Mouse (Mus musculus): ENCODE measurements around the gene Slc25a19. TPM values are rescaled to one million over a fixed set of nuclear protein-coding genes. Genes with fewer than 3 reads are reported as not detected.

Slc25a19 gene
- polyA plus RNA-seq (2016; fragmentation: Nextera tagmentation; extraction: Ambion mirVana): 39.9 and 42.1 TPM in 2 replicates

DNA sequence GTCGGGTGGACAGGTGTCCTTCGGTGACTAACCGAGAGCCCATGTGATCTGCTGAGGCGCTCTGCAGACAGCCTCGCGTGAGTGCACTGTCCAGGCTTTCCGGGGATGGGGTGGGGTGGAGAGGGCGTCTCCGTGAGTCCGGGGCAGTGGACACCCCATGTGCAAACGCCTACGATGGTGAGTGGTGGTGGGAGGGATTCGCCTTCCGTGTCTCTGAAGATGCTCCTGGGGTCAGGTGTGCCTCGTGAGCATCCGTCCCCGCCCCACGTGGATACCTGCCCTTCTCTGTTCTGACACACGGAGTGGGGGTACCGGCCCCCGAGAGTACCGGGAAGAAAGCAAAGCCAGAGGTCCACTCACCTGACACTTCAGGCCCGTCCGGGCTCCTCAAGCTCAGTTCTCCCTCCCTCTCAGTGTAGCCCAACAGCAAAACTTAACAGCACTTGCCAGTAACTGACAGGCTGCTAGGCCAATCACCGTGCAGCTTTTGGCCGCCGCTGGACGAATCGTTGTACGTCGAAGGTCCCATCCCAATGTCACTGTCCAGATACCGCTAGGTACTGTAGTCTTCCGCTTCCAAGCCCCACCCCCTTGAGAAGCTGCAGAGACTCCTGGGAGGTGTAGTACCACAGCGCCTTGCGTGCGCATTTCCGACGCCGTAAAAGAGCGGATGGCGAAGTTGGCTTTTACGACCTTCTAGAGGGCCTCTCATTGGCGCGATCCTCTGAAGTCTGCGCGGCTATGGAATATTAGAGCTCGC is at the start of gene Slc25a19:
Gene Slc25a19, minus strand, starts transcription at position 591 of the 760 bp plus-strand sequence.
- Histone ChIP-seq H3K4me1 (replicated peaks) (peaks cover 14% of the 10 kb centered on the region), H3K27me3 (replicated peaks) (no peaks in the 10 kb centered on the region), H3K4me2 (peak within 1 kb of the TSS; percentile 93), H3K9ac (peak within 1 kb of the TSS; percentile 83), H3K9me3 (replicated peaks) (no peaks in the 10 kb centered on the region), H3K36me3 (peaks cover 15% of the 10 kb centered on the region), H3K27ac (ENCODE audit: poor library complexity, severe bottlenecking) (peak within 1 kb of the TSS; percentile 69), H3K4me3 (peak within 1 kb of the TSS; percentile 79)
- WGBS: under 1% methylated on average over 47 of the region's 47 CpGs
- ATAC-seq (ENCODE audit: insufficient number of reproducible peaks, low FRiP score): peak; percentile 99

DNA sequence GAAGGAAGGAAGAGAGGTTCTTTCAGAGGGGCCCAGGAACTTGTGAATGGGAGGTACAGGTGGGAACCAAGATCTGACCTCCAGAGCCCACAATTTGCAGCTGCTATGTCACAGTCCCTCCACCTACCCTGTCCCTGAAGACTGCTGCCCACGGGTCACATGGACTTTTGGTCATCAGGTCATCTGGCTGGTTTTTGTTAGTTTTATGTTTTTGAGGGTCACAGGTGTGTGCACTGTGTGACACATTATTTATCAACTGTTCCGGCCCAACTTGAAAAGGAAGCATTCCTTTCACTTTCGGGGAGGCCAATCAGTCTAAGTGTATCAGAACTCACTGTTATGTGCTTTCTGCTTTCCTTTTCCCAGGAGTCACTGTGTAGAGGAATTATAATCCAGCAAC is 49.4 kb upstream of the Slc25a19 start:
- Histone ChIP-seq H3K9me3 (replicated peaks) (no peaks in the 10 kb centered on the region), H3K4me1 (replicated peaks) (peaks cover 37% of the 10 kb centered on the region), H3K4me3 (no peak overlapping the region), H3K36me3 (peaks cover 26% of the 10 kb centered on the region), H3K4me2 (no peak overlapping the region), H3K9ac (no peak overlapping the region), H3K27me3 (replicated peaks) (no peaks in the 10 kb centered on the region), H3K27ac (ENCODE audit: poor library complexity, severe bottlenecking) (no peak overlapping the region)
- ATAC-seq (ENCODE audit: insufficient number of reproducible peaks, low FRiP score): no peak
- WGBS: 96% methylated on average over 3 of the region's 3 CpGs

DNA sequence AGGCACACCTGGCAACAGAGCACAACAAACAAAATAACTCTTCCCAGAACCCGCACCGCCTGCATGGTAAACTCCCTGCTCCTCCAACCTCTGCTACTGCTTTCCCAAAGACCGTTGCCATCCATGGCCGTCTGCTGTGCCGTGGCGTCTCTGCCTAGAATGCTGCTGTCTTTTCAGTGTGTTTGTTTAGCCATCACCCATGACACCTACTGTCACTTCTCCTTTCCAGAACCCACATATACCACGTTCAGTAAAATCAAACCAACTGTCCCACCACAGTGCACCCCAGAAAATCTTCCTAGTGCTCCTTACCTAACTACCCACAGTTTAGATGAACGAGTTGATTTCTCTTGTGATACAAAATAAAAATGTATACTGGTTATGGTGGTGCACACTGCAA is 48.6 kb upstream of the Slc25a19 start:
- Histone ChIP-seq H3K27me3 (replicated peaks) (no peaks in the 10 kb centered on the region), H3K9me3 (replicated peaks) (no peaks in the 10 kb centered on the region), H3K9ac (no peak overlapping the region), H3K4me2 (no peak overlapping the region), H3K27ac (ENCODE audit: poor library complexity, severe bottlenecking) (no peak overlapping the region), H3K4me3 (no peak overlapping the region), H3K36me3 (peaks cover 20% of the 10 kb centered on the region), H3K4me1 (replicated peaks) (peaks cover 40% of the 10 kb centered on the region)
- WGBS: 81% methylated on average over 8 of the region's 8 CpGs
- no peak for ATAC-seq (ENCODE audit: insufficient number of reproducible peaks, low FRiP score)

DNA sequence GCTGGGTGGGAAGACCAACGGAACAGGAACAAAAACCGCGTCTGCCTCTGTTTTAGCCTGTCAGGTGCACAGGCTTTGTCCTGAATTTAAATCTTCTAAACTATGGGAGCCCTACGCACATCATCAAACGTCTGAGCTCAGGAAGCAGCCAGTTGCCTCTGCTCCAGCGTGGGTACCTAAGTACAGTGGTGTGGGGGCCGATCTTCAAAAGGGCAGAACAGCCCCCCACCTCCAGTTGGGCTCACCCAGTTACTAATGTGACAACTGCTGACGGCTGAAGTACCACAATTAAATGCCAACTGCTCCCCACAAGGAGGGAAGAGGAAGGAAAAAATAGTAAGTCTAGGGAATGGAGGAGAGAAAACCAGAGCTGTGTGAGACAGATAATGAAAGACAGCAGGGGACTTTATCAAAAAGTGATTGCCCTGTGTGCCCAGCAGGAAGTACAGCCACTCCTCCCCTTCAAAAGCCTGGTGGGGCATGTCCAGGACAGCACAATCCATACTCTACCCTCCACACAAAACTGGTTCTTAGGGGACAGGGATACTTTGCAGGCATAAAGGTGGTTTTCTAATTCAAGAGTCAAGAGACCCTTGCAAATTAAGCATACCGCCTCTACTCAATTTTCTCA is 46.3 kb upstream of the Slc25a19 start:
- H3K9me3 ChIP-seq (replicated peaks): no peaks in the 10 kb centered on the region
- ATAC-seq (ENCODE audit: insufficient number of reproducible peaks, low FRiP score): no peak
- 56% methylated on average over 9 of the region's 9 CpGs for WGBS
- H3K4me1 ChIP-seq (replicated peaks): peaks cover 51% of the 10 kb centered on the region
- H3K4me3 ChIP-seq: no peak overlapping the region
- H3K27me3 ChIP-seq (replicated peaks): no peaks in the 10 kb centered on the region
- H3K36me3 ChIP-seq: peaks cover 17% of the 10 kb centered on the region
- H3K4me2 ChIP-seq: no peak overlapping the region
- H3K27ac ChIP-seq (ENCODE audit: poor library complexity, severe bottlenecking): peak overlapping the region; percentile 22; the same call in 1 of the 2 replicates
- H3K9ac ChIP-seq: no peak overlapping the region

DNA sequence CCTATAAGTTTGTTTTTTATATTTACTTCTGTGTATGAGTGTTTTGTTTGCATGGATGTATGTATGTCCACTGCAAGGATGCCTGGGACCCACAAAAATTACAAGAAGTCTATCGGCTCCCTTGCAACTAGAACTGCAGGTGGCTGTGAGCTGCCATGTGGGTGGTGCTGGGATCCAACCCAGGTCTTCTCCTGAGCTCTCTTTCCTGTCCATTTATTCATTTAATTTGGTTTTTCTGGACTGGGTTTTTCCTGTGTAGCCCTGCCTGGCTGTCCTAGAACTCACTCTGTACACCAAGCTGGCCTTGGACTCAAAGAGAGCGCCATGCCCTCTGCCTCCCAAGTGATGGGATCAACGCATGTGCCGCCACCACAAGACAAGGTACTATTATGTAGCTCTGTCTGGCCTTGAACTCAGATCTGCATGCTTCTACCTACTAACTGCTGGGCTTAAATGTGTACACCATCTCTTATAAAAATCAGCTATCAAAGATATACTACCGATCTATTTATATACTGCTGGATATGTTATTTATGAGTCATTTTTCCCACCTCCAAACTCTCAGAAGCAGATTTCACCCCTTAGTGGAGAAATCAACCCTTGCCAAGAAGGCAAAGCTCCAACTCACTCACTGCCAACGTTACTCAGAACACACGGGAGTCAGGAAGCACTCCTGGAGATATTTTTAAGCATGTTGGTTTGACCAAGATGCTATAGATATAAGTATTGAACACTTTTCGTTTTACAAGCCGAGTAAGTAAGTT is 45.6 kb upstream of the Slc25a19 start:
- Histone ChIP-seq H3K27me3 (replicated peaks) (no peaks in the 10 kb centered on the region), H3K27ac (ENCODE audit: poor library complexity, severe bottlenecking) (no peak overlapping the region), H3K4me2 (no peak overlapping the region), H3K9me3 (replicated peaks) (no peaks in the 10 kb centered on the region), H3K9ac (no peak overlapping the region), H3K4me3 (no peak overlapping the region), H3K36me3 (peaks cover 15% of the 10 kb centered on the region), H3K4me1 (replicated peaks) (peaks cover 48% of the 10 kb centered on the region)
- 75% methylated on average over 9 of the region's 9 CpGs for WGBS
- ATAC-seq (ENCODE audit: insufficient number of reproducible peaks, low FRiP score): no peak

DNA sequence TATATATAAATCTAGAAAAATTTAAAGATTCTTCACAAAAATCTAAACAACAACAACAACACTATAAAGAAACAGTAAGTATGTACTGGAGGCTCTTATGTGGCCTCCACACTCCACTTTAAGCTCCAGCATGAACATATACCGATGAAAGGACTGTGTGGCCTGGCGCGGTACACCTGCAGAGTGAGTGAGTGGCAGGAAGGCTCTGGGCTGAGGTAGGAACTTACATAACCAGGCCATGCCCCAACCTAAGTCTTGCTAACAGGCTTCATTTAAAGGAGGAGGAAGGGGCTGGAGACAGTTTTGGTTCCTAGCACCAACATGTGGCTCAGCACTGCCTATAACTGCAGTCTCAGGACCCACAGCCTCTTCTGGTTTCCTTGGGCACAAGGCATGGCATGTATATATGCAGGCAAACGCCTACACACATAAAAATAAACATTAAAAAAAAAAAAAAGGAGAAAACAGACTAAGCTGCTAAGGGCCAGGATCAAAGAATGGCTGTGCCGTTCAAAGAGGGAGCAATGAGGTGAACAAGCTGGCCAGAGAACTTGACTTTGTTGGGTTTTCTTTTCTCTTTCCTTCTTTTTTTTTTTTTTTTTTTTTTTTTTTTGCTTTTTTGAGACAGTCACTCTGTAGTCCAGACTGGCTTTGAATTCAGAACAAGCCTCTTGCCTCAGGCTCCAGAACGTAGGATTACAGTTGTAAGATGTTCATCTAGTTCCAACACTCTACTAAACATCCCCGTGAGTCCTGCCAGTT is 44.3 kb upstream of the Slc25a19 start:
- peaks cover 54% of the 10 kb centered on the region for H3K4me1 ChIP-seq (replicated peaks)
- H3K9me3 ChIP-seq (replicated peaks): no peaks in the 10 kb centered on the region
- H3K4me2 ChIP-seq: no peak overlapping the region
- no peak overlapping the region for H3K4me3 ChIP-seq
- ATAC-seq (ENCODE audit: insufficient number of reproducible peaks, low FRiP score): no peak
- WGBS: 84% methylated on average over 7 of the region's 7 CpGs
- no peaks in the 10 kb centered on the region for H3K27me3 ChIP-seq (replicated peaks)
- H3K36me3 ChIP-seq: peaks cover 7% of the 10 kb centered on the region; the same call in 1 of the 2 replicates
- no peak overlapping the region for H3K27ac ChIP-seq (ENCODE audit: poor library complexity, severe bottlenecking)
- no peak overlapping the region for H3K9ac ChIP-seq

DNA sequence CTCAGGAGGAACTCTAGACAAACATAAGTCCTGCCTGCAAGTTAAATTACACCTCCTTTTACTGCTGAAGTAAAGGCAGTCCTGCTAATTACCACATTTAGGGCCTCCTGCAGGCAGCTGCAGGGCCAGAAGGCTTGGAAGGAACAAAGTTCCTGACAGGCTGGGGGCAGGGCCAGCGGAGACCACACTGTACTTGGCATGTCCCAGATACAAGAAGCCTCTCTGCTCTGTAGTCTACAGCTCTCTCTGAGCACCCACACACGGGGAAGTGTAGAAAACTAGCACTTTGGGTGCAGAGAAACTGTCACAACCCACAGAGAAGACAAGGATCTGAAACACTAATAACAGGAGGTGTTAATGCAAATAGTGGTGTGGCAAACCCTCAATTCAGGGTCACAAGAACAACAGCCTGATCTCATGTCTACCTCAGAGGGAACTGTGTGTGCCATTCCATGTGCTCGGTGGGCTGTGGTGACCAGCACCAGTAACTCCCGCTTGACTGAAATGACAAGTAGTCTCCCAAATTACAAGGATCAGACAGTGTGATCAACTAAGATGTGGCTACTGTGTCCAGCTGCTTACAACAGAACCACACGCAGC is 42.5 kb upstream of the Slc25a19 start:
- Histone ChIP-seq H3K9ac (peak overlapping the region; percentile 23), H3K4me3 (no peak overlapping the region), H3K27ac (ENCODE audit: poor library complexity, severe bottlenecking) (peak overlapping the region; percentile 54), H3K27me3 (replicated peaks) (no peaks in the 10 kb centered on the region), H3K4me2 (0 out of 2 replicates have a peak overlapping the region, but pooled peaks have one; percentile 5), H3K9me3 (replicated peaks) (no peaks in the 10 kb centered on the region), H3K36me3 (0 out of 2 replicates have a peak, but pooled peaks cover 4% of the 10 kb centered on the region), H3K4me1 (replicated peaks) (peaks cover 47% of the 10 kb centered on the region)
- WGBS: 30% methylated on average over 5 of the region's 5 CpGs
- ATAC-seq (ENCODE audit: insufficient number of reproducible peaks, low FRiP score): no peak

DNA sequence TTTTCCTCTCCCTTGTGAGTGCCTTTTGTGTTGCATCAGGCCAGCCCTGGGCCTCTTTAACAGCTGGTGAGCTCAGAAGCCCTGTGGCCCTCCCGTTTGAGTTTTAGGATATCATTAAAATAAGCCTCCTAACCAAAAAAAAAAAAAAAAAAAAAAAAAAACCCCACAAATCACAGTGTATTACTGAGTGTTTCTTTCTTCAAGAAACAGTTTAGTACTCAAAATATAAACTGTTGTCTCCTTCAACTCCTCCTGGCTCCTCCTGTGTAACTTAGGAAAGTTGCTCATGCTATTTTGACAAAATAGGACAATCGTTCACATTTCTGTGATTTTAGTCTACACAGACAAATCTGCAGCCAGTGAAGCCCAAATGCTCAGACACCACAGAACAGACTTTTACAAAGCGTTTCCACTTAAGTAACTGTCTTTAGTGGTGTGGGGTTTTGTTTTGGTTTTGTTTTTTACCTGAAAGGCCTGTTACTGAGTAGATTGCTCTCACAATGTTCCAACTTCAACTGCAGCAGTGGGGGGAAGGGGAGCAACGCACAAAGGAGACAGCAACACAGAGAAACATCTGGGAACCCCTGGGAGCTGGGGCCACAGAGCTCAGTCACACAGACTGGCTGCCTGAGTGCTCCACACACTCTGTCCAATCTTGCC is 35.7 kb upstream of the Slc25a19 start:
- H3K4me1 ChIP-seq (replicated peaks): peaks cover 12% of the 10 kb centered on the region
- H3K27me3 ChIP-seq (replicated peaks): no peaks in the 10 kb centered on the region
- H3K4me2 ChIP-seq: no peak overlapping the region
- no peak overlapping the region for H3K27ac ChIP-seq (ENCODE audit: poor library complexity, severe bottlenecking)
- H3K4me3 ChIP-seq: no peak overlapping the region
- WGBS: 80% methylated on average over 4 of the region's 4 CpGs
- H3K9me3 ChIP-seq (replicated peaks): no peaks in the 10 kb centered on the region
- peaks cover 10% of the 10 kb centered on the region for H3K36me3 ChIP-seq
- ATAC-seq (ENCODE audit: insufficient number of reproducible peaks, low FRiP score): no peak
- no peak overlapping the region for H3K9ac ChIP-seq

DNA sequence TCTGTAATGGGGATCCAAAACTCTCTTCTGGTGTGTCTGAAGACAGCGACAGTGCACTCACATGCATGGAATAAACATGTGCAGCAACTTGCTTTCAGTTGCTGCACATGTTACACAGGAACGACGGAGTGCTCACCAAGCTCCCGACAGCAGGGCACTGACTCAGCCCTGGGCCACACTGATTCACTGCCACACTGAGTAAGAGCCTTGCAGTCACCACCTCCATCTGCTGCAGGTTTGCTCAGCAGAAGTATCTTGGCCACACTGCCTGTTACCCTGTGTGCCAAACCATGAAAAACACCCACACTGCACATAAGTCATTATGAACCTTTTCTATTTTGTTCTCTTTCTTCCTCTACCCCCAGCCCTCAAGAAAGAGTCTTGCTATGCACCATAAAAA is 32.3 kb upstream of the Slc25a19 start:
- WGBS: 93% methylated on average over 4 of the region's 4 CpGs
- Histone ChIP-seq H3K9me3 (replicated peaks) (no peaks in the 10 kb centered on the region), H3K4me2 (no peak overlapping the region), H3K36me3 (peaks cover 6% of the 10 kb centered on the region), H3K27me3 (replicated peaks) (no peaks in the 10 kb centered on the region), H3K27ac (ENCODE audit: poor library complexity, severe bottlenecking) (no peak overlapping the region), H3K9ac (no peak overlapping the region), H3K4me1 (replicated peaks) (peaks cover 11% of the 10 kb centered on the region), H3K4me3 (no peak overlapping the region)
- ATAC-seq (ENCODE audit: insufficient number of reproducible peaks, low FRiP score): no peak

DNA sequence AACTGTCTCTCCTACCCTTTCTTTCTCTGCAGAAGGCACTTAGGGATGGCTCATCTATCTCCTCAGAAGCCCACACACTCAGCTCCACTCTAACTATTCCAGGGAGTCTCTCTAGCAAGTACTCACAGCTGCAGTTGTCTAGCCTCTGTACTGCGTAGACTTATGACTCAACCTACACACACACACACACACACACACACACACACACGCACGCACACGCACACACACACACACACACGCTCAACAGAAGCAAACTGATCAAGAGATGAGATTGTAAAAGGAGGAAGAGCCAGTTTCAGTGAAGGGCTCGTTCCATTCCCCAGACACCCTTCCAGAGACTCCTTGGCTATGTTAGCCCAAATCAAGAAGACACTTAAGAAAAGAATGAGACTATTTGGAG is 30.4 kb upstream of the Slc25a19 start:
- no peak overlapping the region for H3K27ac ChIP-seq (ENCODE audit: poor library complexity, severe bottlenecking)
- no peak overlapping the region for H3K4me2 ChIP-seq

More for the DNA sequence above, 30.4 kb upstream of the Slc25a19 start:
- WGBS: 89% methylated on average over 6 of the region's 6 CpGs
- no peaks in the 10 kb centered on the region for H3K27me3 ChIP-seq (replicated peaks)
- peaks cover 19% of the 10 kb centered on the region for H3K36me3 ChIP-seq
- peaks cover 14% of the 10 kb centered on the region for H3K4me1 ChIP-seq (replicated peaks)
- H3K9ac ChIP-seq: no peak overlapping the region; the same call in 1 of the 2 replicates
- H3K4me3 ChIP-seq: no peak overlapping the region
- H3K9me3 ChIP-seq (replicated peaks): no peaks in the 10 kb centered on the region
- no peak for ATAC-seq (ENCODE audit: insufficient number of reproducible peaks, low FRiP score)

Measured in heart, embryonic 12.5 days (tissue).